Mouse (Mus musculus) spleen, adult 2 months (tissue): Measurements from ENCODE around the gene Lztr1.

ENCODE experiments used
- CTCF ChIP-seq: fragments of 200-500 bp; IDR thresholded peaks from 2 replicates; pipeline ENCODE4 v1.5.1; 2011; ENCODE audit warnings: mild to moderate bottlenecking, inconsistent platforms; ENCODE audit not compliant: insufficient read depth, insufficient read length, insufficient replicate concordance; ENCODE audit errors: extremely low read depth
- POLR2A ChIP-seq: fragments of 200-500 bp; IDR thresholded peaks from 2 replicates; pipeline ENCODE4 v1.6.1; 2011; ENCODE audit warnings: low read depth, low read length, inconsistent platforms

DNA sequence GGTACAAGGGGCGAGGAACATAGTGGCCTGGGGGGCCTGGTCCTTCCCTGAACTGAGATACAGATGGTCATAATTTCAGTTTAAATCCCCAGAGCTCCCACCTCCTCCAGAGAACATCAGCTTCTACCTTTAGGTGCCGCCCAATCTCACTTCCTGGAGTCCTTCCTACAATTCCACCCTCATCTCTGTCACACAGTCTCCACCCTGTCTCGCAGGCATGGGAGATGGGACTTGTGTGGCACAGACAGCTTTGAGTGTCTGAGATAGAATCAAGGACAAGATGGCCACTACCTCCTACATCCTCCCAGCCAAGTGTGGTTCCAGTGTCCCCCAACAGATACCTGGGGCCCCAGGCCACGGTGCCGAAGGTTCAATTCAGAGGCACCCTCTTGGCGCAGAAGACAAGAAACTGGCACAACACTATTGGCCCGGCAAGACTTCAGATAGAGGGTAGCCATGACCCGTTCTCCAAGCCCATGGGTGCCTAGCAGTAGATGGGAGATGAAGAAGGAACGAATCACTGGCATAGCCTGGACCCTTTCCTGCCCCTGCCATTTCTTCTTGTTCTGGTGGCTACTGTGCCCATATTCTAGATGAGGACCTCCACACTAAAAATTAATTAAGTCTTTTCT, 51.0 kb downstream of the Lztr1 start:
- no peak for TF ChIP-seq POLR2A
- no peak for TF ChIP-seq CTCF
